Mouse (Mus musculus): ENCODE results near the gene Zfp57.

DNA sequence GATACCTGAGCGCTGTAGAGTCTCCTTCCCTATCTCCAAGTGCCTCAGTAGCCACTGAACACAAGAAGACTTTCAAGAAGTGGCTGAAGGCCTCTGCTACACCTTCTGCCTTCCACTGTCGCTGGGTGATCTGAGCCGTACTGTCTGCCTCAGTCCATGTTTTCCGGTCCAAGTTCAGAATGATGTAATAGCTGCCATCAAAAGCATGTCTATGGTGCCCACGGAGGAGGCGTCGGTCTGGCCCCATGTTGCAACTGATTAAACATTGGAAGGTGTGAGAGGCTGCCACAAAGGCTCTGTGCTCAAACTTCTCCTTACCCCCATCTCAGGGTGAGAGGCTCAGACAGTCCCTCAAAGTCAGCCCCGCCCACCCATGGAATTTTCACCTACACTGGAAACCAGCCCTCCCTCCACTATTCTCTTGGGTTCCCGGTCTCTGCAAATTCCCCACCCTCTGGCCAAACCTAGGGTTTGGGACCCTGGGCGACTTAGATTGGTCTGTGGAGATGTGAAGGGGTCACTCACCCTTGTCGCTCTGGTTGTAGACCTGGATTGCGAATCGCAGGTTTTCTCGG is 30.6 kb upstream of the Zfp57 start:
- TF ChIP-seq CTCF (IDR thresholded peaks at IDR 0.05; ENCODE audit: borderline replicate concordance, insufficient read depth, low read length) = no peak
- TF ChIP-seq POLR2A (IDR thresholded peaks at IDR 0.05; ENCODE audit: low read depth, low read length) = no peak

Data from embryonic fibroblast, embryonic 13.5 days (primary cell).